Mouse (Mus musculus) testis, adult 2 months (tissue): ENCODE measurements at regions not wholly inside any gene's neighbourhood (a gene's known extent, or its start where the extent isn't known, plus 50 kb on each side); places are given as distances from the start of the nearest gene placed in this dataset.

Experiments used
- H3K27ac ChIP-seq: fragments of 200-500 bp; 2 replicates; pipeline ENCODE4 v1.5.1; 2012; ENCODE audit warnings: low read depth, low read length; ENCODE audit not compliant: control insufficient read depth, insufficient read depth
- H3K27me3 ChIP-seq: fragments of 200-500 bp; 2 replicates; pipeline ENCODE4 v1.6.1; 2012; ENCODE audit warnings: mild to moderate bottlenecking, low read length, moderate library complexity; ENCODE audit not compliant: control insufficient read depth, insufficient read depth
- H3K36me3 ChIP-seq: fragments of 200-500 bp; 2 replicates; pipeline ENCODE4 v1.6.1; 2012; ENCODE audit warnings: mild to moderate bottlenecking, low read length; ENCODE audit not compliant: control insufficient read depth, insufficient read depth
- H3K4me1 ChIP-seq: fragments of 200-500 bp; 2 replicates; pipeline ENCODE4 v1.6.1; 2012; ENCODE audit warnings: low read length; ENCODE audit not compliant: control insufficient read depth, insufficient read depth
- H3K4me3 ChIP-seq: fragments of 200-500 bp; 2 replicates; pipeline ENCODE4 v1.5.1; 2012; ENCODE audit warnings: low read depth, mild to moderate bottlenecking, low read length, moderate library complexity, mixed read lengths; ENCODE audit not compliant: control insufficient read depth
- CTCF ChIP-seq: fragments of 200-500 bp; IDR thresholded peaks from 2 replicates; pipeline ENCODE4 v1.5.1; 2012; ENCODE audit warnings: low read depth, mild to moderate bottlenecking, inconsistent platforms, low read length, moderate library complexity; ENCODE audit not compliant: control insufficient read depth, insufficient read depth, insufficient replicate concordance
- POLR2A ChIP-seq: fragments of 200-500 bp; IDR thresholded peaks from 2 replicates; pipeline ENCODE4 v1.6.1; 2012; ENCODE audit warnings: low read depth, mild to moderate bottlenecking, inconsistent platforms, low read length, moderate library complexity; ENCODE audit not compliant: control insufficient read depth

GRCm38 (mm10) chr15:6180261-6180660, 119.3 kb upstream of the Dab2 start:
- Histone ChIP-seq H3K4me1 (no peaks in the 10 kb centered on the region), H3K4me3 (no peak overlapping the region)
- TF ChIP-seq POLR2A (no peak), CTCF (no peak)

GRCm38 (mm10) chr15:6183627-6184026, 116.0 kb upstream of the Dab2 start:
- TF ChIP-seq CTCF (no peak), POLR2A (no peak)
- H3K4me3 ChIP-seq, result no peak overlapping the region
- no peak overlapping the region for H3K27ac ChIP-seq
- H3K36me3 ChIP-seq, result no peaks in the 10 kb centered on the region
- no peaks in the 10 kb centered on the region for H3K4me1 ChIP-seq
- no peaks in the 10 kb centered on the region for H3K27me3 ChIP-seq

More at GRCm38 (mm10) chr15:6180261-6180660, 119.3 kb upstream of the Dab2 start:
- Histone ChIP-seq H3K27ac (no peak overlapping the region), H3K27me3 (no peaks in the 10 kb centered on the region), H3K36me3 (no peaks in the 10 kb centered on the region)

- Histone ChIP-seq H3K27me3 (no peaks in the 10 kb centered on the region), H3K4me3 (no peak overlapping the region), H3K36me3 (no peaks in the 10 kb centered on the region), H3K27ac (no peak overlapping the region), H3K4me1 (no peaks in the 10 kb centered on the region)
- TF ChIP-seq POLR2A (no peak), CTCF (no peak)
Measured at GRCm38 (mm10) chr15:6191845-6192244, 107.7 kb upstream of the Dab2 start.

- TF ChIP-seq CTCF, result no peak
- TF ChIP-seq POLR2A, result no peak
- Histone ChIP-seq H3K36me3 (no peaks in the 10 kb centered on the region), H3K4me3 (no peak overlapping the region), H3K27me3 (no peaks in the 10 kb centered on the region), H3K27ac (no peak overlapping the region), H3K4me1 (no peaks in the 10 kb centered on the region)
Measured at GRCm38 (mm10) chr15:6207239-6207638, 92.3 kb upstream of the Dab2 start.

- TF ChIP-seq POLR2A, result no peak
- TF ChIP-seq CTCF, result no peak
- H3K4me1 ChIP-seq, result no peaks in the 10 kb centered on the region
- no peaks in the 10 kb centered on the region for H3K27me3 ChIP-seq
- H3K4me3 ChIP-seq, result no peak overlapping the region
- no peaks in the 10 kb centered on the region for H3K36me3 ChIP-seq
- H3K27ac ChIP-seq, result no peak overlapping the region
Measured at GRCm38 (mm10) chr15:6209301-6209700, 90.3 kb upstream of the Dab2 start.

- TF ChIP-seq CTCF (no peak), POLR2A (no peak)
- Histone ChIP-seq H3K4me3 (no peak overlapping the region), H3K27ac (no peak overlapping the region), H3K36me3 (no peaks in the 10 kb centered on the region), H3K4me1 (no peaks in the 10 kb centered on the region), H3K27me3 (no peaks in the 10 kb centered on the region)
Measured at GRCm38 (mm10) chr15:6218087-6218486, 81.5 kb upstream of the Dab2 start.

GRCm38 (mm10) chr15:6225227-6225626, 74.4 kb upstream of the Dab2 start:
- H3K36me3 ChIP-seq, result no peaks in the 10 kb centered on the region
- H3K4me1 ChIP-seq, result no peaks in the 10 kb centered on the region
- no peaks in the 10 kb centered on the region for H3K27me3 ChIP-seq
- no peak overlapping the region for H3K4me3 ChIP-seq
- TF ChIP-seq POLR2A (no peak), CTCF (no peak)
- no peak overlapping the region for H3K27ac ChIP-seq

GRCm38 (mm10) chr15:6230618-6231017, 69.0 kb upstream of the Dab2 start:
- H3K27me3 ChIP-seq, result no peaks in the 10 kb centered on the region
- peak overlapping the region; percentile 37; the same call in 1 of the 2 replicates for H3K4me3 ChIP-seq
- no peaks in the 10 kb centered on the region for H3K4me1 ChIP-seq
- no peak overlapping the region for H3K27ac ChIP-seq
- no peaks in the 10 kb centered on the region for H3K36me3 ChIP-seq
- TF ChIP-seq POLR2A (no peak), CTCF (no peak)
